Mouse (Mus musculus) megakaryocyte, adult 5-6 weeks (primary cell): ENCODE measurements around the gene Col6a6. TPM values are rescaled to one million over a fixed set of nuclear protein-coding genes. Genes with fewer than 3 reads are reported as not detected.
"Not testable (repeated sequence)": the region's sequence is repeated elsewhere in the genome, so short reads cannot be mapped to it uniquely, and the experiment has no call there.

Source experiments
- ATAC-seq: 2 replicates; pipeline ENCODE4 v1.8.0; 2016; ENCODE audit warnings: mild to moderate bottlenecking, inconsistent platforms; ENCODE audit not compliant: poor library complexity, severe bottlenecking
- total RNA-seq, 2 experiments: library from RNA; stranded (forward) in 1 of 2; stranded (reverse) in 1 of 2; fragments of 153-499, 151-499 nt in 1 of 2; fragments of 221-1000, 200-1000 nt in 1 of 2; gene quantifications; 2 replicates each; pipeline versions ENCODE4 v1.2.3 to v1.2.4; 2015 to 2017

Gene Col6a6
- not detected in 2 replicates for total RNA-seq (2015)
- total RNA-seq (2017) = not detected in 2 replicates

DNA sequence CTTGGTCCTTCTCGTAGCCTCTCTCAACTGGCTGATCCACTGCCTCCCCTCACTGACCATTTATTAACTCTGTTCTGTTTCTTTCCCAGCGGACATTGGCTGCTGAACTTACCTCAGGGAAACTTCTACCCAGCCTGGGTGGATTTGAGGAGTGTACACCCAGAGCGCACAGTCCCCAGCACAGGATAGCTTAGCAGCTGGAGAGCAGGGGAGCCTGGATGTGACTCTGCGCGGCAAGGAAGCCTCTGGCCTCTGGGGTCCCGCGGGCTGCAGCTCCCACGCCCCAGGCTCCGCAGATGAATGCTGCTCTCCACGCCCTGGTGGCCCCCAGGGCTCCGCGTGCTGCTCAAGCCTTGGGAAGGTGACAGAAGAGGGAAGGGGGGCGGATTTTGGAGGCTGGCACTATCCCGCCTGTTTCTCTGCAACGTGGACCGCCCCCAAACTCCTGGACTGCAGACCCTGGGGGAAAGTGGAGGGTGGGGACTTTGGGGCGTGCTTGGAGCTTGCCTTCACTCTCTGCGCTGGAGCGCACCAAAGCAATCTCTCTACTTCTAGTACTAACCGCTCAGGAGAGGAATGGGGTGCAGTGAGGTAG is at the start of gene Col6a6:
Col6a6 (minus strand) TSS at position 370 of the 595 bp plus-strand sequence.
- ATAC-seq = no peak

DNA sequence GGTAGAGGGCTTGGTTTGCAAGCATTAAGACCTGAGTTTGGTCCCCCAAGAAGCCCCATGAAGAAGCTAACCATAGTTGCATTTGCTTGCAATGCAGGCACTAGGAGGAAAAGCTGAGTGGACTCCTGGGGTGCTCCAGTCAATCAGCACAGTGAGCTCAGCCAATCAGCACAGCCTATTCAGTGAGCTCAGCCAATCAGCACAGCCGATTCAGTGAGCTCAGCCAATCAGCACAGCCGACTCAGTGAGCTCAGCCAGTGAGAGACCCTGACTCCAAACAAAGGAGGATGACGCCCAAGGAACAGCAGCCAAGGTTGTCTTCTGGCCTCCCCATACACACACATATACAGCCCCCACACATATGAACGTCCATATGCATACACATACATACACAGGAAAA is 48.2 kb upstream of the Col6a6 start:
- ATAC-seq = no peak

DNA sequence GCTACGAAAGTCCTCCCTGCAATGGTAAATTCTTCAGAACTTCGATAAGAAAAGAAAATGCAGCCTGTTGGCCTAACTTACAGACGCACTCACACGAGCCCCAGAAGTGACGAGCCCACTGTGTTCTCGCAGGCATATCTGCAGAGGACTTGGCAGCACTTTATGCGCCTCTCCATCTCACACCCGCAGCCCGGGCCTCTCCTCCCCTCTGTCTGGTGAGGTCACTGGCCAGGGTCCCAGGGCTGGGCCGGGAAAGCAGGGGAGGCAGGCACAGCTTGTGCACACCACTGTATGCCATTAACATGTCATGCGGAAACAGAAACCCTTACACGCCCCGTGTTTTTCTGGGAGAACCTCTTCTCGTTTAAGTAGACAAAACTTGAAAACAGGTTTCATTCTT is 43.7 kb upstream of the Col6a6 start:
- ATAC-seq = no peak

DNA sequence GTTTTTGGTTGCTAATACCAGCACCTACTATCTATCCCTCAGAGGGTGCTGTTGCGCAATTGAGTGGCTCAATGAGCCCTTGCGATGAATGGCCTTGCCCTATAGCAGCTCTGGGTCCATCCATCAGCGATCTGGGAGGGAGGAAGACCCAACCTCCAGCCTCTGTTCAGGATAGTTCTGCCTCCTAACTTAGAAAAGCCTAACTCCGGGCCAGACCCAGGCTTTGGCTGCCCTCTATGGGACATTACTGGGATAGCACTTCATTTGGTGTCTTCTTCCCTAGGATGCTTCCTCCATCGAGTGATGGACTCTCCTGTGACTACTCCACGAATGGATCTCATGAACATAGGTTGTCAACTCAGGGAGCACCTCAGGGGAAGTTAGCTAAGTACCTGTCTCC is 29.8 kb upstream of the Col6a6 start:
- peak; percentile 70 for ATAC-seq

DNA sequence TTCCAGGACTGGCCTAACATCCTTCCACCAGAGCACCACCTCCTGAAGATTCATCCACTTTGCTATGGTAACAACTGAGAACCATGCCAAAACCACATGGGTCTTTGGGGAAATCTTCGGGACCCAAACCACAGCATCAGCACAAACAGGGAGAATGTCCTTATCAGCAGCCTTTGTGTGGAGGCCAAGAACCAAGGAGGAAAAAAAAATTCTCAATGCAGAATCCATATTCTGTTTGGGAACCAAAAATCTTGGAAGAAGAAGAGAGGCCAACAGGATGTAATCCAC is 24.8 kb upstream of the Col6a6 start:
- no peak for ATAC-seq

DNA sequence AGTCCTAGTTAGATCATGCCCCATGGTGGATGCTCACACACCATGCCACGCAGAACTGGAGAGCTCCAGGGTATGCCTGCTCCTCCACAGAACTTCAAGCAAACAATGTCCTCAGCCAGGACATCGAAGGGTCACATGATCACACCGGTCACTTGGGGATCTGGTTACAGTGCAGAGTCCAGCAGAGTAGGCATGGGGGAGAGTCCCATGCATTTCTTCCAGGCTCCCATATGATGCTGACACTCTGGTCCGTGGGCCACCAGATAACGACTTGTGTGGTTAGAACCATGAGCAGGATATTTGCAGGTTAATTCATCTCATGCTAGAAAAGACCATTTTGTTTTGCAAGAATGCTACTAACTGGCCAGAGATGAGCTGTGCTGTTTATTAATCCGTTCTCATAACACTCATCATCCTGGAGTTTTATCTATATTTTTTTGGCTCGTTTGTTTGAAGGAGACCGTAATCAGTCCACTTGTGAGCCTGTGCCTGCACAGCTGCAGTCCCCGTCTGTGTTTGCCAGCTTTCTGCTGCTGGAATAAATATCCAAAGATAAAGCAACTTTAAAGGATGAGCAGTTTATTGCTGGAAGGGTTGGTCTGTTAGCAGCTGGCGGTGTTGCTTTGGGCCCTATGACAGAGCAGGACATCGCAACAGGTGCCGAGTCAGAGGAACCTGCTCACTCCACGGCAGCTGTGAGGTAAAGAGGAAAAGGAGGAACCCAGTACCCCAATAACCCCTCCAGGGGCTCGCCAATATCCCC is 24.2 kb upstream of the Col6a6 start:
- no peak for ATAC-seq

DNA sequence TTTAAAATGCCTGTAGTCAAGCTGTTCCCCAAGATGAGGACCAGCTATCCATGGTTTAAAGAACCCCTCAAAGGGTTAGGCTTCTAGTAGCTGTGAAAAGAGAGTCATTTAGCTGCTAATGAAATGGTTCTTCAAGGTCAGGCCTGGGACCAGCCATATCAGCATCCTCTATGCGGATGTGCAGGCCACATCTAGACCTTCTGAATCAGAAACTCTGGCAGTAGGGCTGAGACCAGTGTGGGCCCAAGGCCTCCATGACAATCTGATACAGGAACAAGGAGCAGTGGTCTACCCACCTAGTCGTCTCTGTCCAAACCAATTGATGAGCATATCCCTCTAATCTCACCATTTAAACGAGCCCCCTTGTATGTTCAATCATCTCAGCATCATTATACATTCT is 23.1 kb upstream of the Col6a6 start:
- no peak for ATAC-seq

DNA sequence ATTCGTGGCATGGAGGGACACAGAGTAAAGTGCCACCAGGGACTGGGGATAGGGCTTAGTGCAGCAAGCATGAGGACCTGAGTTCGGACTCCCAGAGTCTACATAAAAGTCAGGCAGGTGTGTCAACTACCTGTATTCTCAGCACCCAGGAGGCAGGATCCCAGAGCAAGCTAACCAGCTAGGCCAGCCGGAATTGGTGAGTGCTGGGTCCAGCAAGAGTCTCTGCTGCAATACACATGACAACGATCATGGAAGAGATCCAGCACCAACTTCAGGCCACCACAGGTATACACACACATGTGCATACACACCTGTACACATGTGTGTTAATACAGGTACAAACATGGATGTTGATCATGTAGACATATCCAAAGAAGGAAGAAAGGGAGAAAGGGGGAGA is 20.4 kb upstream of the Col6a6 start:
- ATAC-seq = no peak

DNA sequence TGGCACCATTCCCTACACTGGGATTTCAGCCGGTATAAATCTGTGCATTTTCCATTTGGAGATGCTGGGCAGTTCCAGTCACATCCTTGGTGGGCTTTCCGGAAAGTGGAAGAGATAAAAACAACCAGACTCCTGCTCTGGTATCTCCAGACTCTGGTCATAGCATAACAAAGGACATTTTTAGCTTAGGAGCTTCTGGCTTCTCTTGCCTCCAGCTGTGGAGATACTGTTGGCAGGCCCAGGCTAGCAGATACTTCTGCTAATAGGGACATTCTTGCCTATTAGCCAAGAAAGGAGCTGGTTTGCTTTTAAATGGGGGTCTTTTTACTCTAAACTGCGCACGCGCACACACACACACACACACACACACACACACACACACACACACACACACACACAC is 19.3 kb upstream of the Col6a6 start:
- no peak for ATAC-seq

DNA sequence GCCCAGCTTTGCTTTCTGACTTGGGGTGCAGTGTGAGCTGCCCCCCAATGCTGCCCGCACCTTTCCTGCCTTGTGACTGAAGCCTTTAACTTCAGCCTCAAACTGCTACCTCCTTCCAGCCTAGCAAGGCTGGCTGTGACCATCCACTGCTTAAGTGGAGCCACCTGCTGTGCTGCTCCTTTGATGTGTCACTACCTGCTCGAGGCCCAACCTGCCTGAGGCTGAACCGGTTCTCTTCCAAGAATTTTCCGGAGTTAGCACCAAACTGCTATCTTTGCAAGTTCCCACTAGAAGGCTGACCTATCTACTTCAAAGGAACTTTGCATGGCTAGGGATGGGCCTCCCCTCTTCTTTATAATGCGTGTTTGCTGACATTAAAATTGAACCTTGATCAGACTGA is 13.4 kb upstream of the Col6a6 start:
- ATAC-seq = not testable (repeated sequence)

DNA sequence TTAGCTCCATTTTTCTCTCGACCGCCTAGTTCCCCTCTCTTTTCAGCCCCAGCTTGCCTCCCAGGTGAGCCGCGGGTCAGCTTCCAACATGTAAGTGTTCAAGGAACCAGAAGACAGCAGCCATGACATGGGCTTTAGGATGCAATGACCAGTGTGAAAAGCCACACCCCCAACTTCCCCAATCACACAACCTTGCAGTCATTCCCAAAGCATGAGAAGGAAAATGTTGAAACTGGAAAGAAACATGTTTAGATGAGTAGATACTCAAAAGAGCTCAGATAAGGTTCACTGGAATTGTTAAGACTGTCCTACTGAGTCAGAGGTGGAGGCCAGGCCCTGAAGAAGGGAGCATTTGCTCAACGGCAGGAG is 11.2 kb upstream of the Col6a6 start:
- no peak for ATAC-seq

DNA sequence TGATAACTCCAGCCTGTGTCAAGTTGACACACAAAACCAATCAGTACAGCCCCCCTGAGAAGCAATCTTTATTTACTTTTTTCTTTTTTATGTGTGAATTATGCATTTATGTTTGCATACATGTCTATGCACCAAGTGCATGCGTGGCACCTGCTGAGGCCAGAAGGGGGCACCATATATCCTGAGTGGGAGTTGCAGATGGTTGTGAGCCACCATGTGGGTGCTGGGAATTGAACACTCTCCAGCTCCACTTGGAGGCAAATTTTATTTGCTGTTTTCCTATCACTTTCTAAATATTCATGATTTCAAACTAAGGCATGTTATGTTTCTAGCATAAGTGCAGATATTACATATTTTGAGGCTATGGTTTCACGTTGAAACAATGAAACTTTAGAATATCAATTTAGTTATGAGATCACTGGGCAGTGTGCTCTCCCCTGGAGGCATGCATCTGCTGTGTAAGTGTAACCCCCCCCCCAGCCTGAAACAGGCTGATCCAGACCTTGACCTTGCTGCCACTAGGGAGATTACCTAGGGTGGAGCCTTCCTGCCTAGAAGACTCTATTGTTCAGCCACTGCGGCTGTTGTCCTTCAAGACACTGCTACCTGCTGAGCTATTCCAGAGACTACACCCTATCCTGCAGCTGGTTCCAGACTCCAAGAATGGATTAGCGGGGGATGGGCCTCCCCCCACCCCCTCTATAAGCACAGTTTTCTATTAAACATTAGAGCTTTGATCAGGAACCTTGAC is 10.6 kb upstream of the Col6a6 start:
- no peak for ATAC-seq

DNA sequence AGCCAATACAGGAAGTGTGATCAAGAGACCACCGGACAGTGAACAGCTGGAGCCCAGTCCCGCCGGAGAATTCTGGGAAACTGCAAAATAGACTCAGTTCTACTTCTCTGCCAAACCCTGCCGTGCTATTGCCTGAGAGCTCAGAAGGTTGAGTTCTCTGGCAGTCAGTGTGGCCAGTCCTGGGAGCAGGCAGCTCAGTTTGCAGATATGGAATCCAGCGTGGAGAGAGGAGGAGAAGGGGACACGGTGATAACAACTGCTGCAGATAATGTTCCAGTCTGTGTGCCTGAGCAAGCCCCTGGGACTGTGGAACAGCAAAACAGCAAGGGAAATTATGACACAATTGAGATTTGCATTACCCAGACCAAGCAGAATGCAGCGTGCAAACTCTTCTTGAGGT is 7.6 kb upstream of the Col6a6 start:
- no peak for ATAC-seq

DNA sequence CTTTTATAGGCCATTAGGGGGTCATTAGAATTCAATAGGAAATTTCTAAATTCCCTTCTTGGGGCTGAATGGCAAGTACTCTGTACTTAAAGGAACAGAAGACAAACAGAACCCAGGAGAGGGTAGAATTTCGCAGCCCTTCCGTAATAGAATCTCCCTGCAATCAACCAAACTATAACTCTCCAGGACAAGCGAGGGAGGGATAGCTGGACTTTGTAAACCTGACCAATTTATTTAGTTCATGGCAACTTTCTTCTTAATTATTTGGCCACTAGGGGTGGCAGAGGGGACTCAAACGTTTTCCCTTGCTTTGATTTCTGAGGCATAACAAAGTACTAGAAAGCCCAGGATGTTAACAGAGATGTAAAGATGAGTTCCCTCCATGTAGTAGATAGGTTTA is 6.8 kb upstream of the Col6a6 start:
- no peak for ATAC-seq

DNA sequence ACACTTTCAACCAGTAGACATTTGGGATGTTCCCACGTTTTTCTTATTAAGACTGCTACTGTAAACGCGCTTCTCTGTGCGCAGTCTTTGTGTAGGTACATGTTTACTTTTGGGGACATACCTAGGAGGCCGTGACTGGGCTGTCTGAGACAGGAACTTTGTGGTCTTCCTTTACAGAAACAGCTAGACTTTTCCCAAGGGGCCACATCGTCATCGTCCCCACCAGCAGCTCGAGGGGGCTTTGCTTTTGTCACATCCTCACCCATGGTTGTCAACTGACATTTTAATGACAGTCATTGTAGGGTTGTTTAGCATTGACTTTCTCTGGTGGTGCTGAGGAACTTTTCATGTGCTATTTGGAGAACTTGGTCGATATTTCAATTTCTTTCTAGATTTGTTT is 3.3 kb upstream of the Col6a6 start:
- ATAC-seq = no peak

DNA sequence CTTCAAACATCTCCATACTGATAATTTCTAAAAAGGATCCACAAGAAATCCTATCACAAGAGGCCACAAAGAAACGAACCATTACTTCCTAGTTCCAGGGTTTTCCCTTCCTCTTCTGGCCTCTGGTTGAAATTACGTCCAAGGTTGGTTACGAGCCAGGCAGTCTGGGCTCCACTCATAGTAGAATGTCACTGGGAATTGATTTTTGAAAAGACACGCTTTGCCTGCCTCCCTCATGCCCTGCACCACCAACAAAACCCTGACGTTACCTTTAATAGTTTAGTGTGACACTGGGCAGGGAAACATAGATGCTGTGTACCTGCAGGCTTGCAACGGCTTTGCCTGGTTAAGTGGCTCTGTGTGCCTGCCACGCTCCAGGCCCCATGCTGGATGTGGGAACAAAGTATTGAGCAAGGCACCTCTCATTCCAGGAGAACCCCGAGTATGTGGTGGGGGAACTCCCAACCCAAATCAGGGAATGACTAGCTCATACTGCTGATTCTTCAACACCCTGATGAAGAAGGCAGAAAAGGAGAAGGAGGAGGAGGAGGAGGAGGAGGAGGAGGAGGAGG is 798 bp downstream of the Col6a6 start:
- ATAC-seq = no peak

DNA sequence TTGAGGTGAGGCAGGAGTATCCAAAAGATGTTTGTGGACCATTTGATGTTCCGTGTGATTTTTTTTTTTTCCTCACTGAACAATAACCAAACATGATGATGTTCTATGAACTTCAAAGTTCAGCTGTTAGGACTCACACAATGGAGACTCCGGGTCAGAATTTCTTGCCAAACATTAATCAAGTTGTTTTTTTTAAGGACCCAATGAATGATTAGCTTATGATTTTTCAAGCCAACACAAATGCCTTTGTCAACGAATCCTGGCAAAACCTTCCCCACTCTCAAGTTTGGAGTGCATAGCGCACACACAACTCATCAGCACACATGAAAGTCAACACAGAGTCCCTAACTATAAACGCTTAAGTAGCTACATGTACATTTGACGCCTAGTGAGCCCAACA is 7.2 kb downstream of the Col6a6 start:
- no peak for ATAC-seq

DNA sequence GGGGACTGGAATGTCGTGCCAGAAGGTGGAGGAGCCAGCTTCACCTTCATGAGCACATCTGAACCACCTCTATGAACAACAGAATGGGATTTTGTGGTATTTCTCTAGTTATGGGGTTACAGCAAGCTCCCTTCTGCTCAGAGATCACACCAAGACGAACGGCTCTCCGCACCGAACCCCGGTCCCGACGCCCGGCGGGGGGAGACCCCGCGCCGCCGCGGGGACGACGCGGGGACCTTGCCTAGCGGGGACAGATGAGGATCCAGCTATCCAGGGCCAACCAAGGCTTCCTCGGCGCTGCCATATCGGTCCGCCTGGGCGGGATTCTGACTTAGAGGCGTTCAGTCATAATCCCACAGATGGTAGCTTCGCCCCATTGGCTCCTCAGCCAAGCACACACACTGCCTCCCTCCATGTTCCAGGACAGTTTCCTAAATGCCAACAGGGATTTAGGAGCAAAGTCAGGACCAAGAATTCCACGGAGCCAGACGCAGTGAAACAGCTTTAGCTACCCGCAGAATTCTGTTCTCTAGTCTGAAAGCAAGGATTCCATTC is 8.7 kb downstream of the Col6a6 start:
- peak; percentile 59 for ATAC-seq

DNA sequence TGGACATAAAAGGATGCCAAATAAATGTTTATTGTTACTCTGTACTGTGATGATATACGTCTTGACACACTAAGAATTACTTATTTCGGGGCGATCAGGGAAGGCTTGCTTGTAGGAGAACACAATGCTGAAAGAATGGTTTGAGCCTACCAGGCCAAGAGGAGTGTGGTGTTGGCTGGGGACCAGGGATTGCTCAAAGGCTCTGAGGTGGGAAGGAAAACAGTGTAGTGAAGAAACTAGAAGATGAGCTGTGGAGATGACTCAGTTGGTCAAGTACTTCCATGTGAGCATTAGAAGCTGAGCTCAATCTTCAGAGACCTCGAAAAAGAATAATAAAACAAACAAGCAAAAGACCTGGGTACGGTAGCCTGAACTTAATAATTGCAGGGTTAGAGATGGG is 13.5 kb downstream of the Col6a6 start:
- ATAC-seq = no peak

DNA sequence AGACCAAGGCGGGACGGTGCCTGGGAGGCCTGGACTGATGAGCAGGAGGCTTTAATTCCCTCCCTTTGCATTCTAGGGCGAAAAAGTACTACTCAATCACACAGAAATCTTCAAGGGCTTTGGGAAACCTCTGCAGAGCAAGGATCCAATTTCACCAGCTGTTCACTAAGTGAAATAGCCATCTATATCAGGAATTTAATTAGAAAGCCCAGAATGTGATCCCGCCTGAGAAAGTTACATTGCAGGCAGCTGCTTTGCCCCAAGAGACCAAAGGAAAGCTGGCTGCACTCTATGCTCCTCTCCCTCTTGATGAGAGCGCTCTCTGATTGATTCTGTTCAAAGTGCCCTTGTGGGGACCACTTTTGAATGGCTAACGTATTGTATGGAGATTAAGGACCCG is 16.5 kb downstream of the Col6a6 start:
- ATAC-seq = no peak

DNA sequence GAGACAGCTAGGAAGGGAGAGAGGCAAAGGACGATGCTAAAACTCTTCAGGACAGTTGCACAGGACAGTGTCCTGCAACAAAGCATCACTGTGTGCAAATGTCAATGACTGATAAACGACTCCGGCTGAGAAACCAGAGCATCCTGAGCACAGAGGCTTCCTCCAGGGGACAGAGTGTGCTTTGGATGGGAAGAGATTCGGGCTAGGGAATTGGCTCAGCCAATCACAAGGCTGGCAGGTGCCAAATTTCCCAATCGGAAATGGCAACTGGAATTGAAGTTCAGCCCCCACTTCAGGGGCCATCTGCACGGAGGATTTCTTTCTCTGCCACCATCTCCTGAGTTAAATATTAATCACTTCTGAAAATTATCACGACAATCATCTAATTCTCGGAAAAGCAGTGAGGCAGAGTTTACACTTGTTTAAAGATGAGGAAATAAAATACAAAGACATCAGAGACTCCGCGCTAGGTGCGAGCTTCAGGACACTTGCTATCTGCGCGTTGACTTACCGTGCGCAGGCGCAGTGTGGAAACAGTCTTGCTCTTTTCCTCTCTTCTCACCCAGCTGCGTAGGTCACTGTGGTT is 18.9 kb downstream of the Col6a6 start:
- no peak for ATAC-seq
